Mouse (Mus musculus) small intestine, adult 2 months (tissue): Measurements from ENCODE around the gene Rnf135.

Experiments
- CTCF ChIP-seq: fragments of 200-500 bp; IDR thresholded peaks from 2 replicates; pipeline ENCODE4 v1.5.1; 2012; ENCODE audit warnings: low read depth, mild to moderate bottlenecking, control low read depth, inconsistent platforms, low read length, moderate library complexity, mixed read lengths; ENCODE audit not compliant: insufficient replicate concordance, insufficient read length; ENCODE audit errors: extremely low read depth
- POLR2A ChIP-seq: fragments of 200-500 bp; IDR thresholded peaks from 2 replicates; pipeline ENCODE4 v1.6.1; 2012; ENCODE audit warnings: low read depth, mild to moderate bottlenecking, control low read depth, inconsistent platforms, low read length, moderate library complexity

DNA sequence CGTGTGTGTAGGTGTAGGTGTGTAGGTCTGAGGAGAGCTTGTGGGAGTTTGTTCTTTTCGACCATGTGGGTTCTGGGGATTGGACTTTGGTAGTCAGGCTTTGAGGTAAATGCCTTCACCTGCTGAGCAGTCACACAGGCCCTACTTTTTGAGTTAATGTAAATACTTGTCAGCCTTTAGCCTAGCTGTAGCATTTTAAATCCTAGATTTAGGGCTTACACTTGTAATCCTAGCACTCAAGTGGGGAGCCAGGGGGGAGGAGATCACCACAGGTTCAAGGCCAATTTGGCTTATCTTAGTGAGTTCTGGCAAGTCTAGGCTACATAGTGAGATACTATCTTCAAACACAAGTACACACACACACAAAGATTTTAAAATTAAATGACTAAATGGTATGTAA lies 28.6 kb downstream of the Rnf135 start:
- no peak for TF ChIP-seq CTCF
- no peak for TF ChIP-seq POLR2A
